Mouse (Mus musculus): ENCODE results near the gene Tnr. TPM values are rescaled to one million over a fixed set of nuclear protein-coding genes. Genes with fewer than 3 reads are reported as not detected.
A peak's percentile ranks its signal among the peaks of the same experiment; 100 is the strongest.

The Tnr gene
- polyA plus RNA-seq, 1 experiment from 2014 or later = 1.7 TPM

DNA sequence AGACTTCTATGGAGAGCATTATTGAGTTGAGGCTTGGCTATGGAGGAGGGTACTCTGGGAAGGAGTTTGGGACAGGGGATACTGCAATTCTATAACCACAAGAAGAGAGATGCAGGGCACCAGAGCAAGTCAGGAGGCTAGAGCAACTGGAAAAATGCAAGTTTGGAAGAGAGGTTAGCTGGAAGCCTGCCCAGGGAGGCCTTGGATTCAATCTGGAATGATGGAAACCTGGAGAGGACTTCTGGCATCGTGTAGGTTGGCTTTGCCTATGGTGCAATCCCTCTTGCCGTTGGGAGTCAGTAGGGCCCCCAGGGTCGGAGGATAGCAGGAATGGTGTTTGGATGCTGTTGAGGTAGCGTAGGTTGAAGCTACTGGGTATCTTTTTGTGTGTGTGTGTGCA is 90.0 kb downstream of the Tnr start:
- WGBS = 96% methylated on average over 4 of the region's 4 CpGs
- Histone ChIP-seq H3K4me2 (replicated peaks) (no peak overlapping the region), H3K27me3 (no peaks in the 10 kb centered on the region)

DNA sequence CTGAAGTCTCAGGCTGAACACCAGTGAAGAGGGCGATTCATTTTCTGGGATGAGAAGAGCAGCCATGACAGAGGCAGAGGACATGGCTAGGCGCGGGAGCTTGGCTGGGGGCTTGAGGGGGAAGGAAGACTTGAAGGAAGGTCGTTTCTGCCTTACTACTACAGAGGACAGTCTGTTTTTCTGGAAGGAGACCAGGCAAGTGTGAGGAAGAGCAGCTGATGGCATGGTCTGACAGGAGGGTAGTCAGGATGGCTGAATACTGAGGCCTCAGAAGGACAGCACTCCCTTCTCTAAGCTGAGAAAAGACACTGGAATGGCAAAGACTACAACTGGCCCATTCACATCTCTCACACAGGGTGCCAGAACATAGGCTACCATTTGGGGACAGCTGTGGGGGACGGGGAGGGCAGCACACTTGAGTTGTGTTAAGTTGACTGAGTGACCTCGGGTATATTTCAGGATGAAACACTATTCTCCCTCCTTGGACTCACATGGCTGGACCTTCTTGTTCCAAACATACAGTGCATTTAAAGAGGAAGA is 90.6 kb downstream of the Tnr start:
- peaks cover 24% of the 10 kb centered on the region for H3K4me1 ChIP-seq (replicated peaks)
- H3K4me2 ChIP-seq (replicated peaks) = no peak overlapping the region
- H3K27me3 ChIP-seq = no peaks in the 10 kb centered on the region
- H3K36me3 ChIP-seq = no peaks in the 10 kb centered on the region
- H3K4me3 ChIP-seq (replicated peaks) = no peak overlapping the region
- 81% methylated on average over 6 of the region's 6 CpGs for WGBS
- H3K27ac ChIP-seq = peak overlapping the region; percentile 81
- peak; percentile 18; the same call in 1 of the 2 replicates for ATAC-seq
- no peak overlapping the region for H3K9ac ChIP-seq (replicated peaks)
- no peaks in the 10 kb centered on the region for H3K9me3 ChIP-seq

More for the DNA sequence above, 90.0 kb downstream of the Tnr start:
- no peak for ATAC-seq
- H3K9ac ChIP-seq (replicated peaks) = no peak overlapping the region
- H3K9me3 ChIP-seq = no peaks in the 10 kb centered on the region
- no peak overlapping the region for H3K4me3 ChIP-seq (replicated peaks)
- H3K36me3 ChIP-seq = no peaks in the 10 kb centered on the region
- peaks cover 20% of the 10 kb centered on the region for H3K4me1 ChIP-seq (replicated peaks)
- no peak overlapping the region for H3K27ac ChIP-seq

DNA sequence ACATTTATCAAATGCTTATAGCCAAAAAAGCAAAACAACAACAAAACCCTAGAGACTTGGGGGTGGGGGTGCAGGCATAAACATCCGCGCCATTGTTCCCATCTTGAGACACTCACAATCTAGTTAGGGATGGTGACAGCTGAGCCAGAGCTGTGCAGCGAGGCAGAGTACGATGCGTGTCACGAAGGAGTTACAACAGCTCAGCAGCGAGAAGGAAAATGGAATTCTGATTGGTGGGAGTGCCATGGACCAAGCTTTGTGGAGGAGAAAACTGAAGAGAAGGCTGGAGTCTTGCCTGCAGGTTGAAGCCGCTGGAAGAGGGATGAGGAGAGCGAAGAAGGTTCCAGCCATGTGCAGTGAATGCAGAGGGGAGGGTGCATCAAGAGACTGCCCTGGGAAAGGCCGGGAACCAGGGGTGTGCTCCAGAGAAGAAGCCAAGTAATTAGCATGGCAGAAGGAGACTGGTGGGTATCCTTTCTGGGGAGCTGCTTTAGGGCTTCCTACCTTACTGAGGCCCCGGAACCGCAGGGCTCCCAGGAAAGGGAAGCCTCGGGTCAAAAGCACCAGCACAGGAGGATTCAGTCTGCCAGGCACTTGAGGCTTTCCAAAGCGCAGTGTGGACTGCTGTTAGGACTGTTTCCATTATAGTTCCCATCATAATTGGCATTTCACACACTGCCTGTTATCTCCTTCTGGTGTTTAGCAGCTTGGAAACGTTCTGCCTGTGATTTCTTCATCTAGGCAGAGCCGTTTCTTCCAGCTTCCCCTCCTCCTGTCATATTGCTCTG is 91.3 kb downstream of the Tnr start:
- peaks cover 26% of the 10 kb centered on the region for H3K4me1 ChIP-seq (replicated peaks)
- no peaks in the 10 kb centered on the region for H3K9me3 ChIP-seq
- H3K27me3 ChIP-seq = no peaks in the 10 kb centered on the region
- peak; percentile 77 for ATAC-seq
- H3K36me3 ChIP-seq = no peaks in the 10 kb centered on the region
- 40% methylated on average over 16 of the region's 16 CpGs for WGBS
- H3K4me3 ChIP-seq (replicated peaks) = no peak overlapping the region
- peak overlapping the region; percentile 32; the same call in 1 of the 2 replicates for H3K9ac ChIP-seq (replicated peaks)
- H3K4me2 ChIP-seq (replicated peaks) = peak overlapping the region; percentile 40
- peak overlapping the region; percentile 81 for H3K27ac ChIP-seq

DNA sequence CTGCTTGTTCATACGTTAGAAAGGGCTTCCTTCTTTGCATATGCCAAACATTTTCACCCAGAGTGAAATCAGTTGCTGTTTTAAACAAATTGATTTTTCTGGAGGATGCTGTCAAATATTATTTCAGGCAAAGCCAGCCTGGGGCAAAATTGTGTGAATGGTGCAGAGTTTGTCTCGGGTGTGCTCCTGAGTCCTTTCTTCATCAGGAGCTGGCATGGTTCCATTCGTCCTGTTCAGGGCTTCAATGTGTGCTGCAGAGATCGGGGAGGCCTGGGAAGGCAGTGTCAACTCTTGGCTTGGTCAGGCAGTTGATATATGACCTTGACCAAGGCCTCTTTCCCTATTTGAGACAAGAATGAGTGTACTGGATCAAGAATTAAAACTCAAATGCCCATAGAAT is 92.1 kb downstream of the Tnr start:
- Histone ChIP-seq H3K4me1 (replicated peaks) (peaks cover 26% of the 10 kb centered on the region), H3K27ac (0 out of 2 replicates have a peak overlapping the region, but pooled peaks have one; percentile 2), H3K4me3 (replicated peaks) (no peak overlapping the region), H3K4me2 (replicated peaks) (no peak overlapping the region), H3K36me3 (no peaks in the 10 kb centered on the region), H3K9me3 (no peaks in the 10 kb centered on the region), H3K27me3 (no peaks in the 10 kb centered on the region), H3K9ac (replicated peaks) (no peak overlapping the region)
- 54% methylated on average over 4 of the region's 4 CpGs for WGBS
- no peak for ATAC-seq

DNA sequence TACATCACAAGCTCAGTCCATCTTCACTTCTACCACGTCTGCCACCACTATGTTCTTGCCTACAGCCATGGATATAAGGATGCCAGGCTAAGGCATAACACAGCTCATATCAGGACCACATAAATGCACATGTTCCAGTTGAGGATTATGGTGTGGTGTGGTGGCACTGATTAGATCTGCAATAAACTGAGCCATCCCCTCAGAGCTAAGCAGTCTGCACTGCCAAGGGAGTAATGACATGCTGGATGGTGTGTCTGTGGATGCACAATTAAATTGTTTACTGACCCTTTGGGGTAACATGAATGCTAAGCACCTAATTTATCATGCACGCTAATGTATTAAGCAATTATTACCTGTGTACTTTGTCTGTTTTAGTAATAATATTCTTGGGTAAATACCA is 95.6 kb downstream of the Tnr start:
- Histone ChIP-seq H3K9ac (replicated peaks) (no peak overlapping the region), H3K36me3 (no peaks in the 10 kb centered on the region), H3K9me3 (no peaks in the 10 kb centered on the region), H3K4me1 (replicated peaks) (peaks cover 25% of the 10 kb centered on the region), H3K4me3 (replicated peaks) (no peak overlapping the region), H3K4me2 (replicated peaks) (no peak overlapping the region), H3K27ac (no peak overlapping the region), H3K27me3 (no peaks in the 10 kb centered on the region)
- ATAC-seq = no peak
- 73% methylated on average over 2 of the region's 2 CpGs for WGBS

DNA sequence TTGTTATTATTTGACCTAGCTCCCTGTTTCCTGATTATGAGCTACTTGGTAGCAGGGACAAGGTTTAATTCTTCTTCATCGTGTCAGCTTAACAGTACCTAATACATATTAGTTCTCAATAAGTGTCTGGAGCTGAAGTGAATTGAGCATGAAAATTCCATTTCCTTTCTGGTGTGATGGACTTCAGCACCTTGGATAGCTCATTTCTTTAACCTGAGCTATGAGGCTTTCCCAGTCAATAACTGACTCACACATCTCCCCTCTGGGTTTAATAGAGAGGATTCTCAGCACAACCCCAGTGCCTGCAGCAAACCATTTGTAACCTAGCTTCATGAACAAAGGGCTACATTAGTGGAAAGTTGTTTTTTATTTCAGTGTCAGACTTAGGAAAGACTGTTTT is 97.8 kb downstream of the Tnr start:
- Histone ChIP-seq H3K27me3 (no peaks in the 10 kb centered on the region), H3K9me3 (no peaks in the 10 kb centered on the region), H3K36me3 (no peaks in the 10 kb centered on the region), H3K4me1 (replicated peaks) (0 out of 2 replicates have a peak, but pooled peaks cover 6% of the 10 kb centered on the region), H3K4me2 (replicated peaks) (no peak overlapping the region), H3K4me3 (replicated peaks) (no peak overlapping the region), H3K9ac (replicated peaks) (no peak overlapping the region), H3K27ac (no peak overlapping the region)
- 56% methylated on average over 1 of the region's 1 CpGs for WGBS
- ATAC-seq = no peak

DNA sequence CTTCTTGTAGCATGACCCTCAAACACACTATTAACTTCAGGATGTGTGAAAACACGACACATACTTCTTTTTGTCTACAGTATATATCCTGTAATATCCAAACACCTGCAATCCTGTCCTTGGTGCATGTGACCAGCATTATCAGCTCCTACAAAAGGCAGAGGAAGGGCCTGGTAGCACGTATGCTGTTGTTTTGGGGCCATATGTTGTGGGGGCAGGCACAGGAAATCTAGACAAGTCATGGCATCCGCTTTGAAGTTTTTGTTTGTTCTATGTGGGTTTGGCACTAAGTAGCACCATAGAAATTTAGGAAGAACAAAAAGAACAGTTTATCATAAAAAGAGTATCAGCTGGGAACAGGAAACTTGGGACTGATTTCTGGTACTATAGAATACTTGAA is 105.5 kb downstream of the Tnr start:
- 88% methylated on average over 3 of the region's 3 CpGs for WGBS
- H3K27ac ChIP-seq = no peak overlapping the region
- H3K4me1 ChIP-seq (replicated peaks) = peaks cover 6% of the 10 kb centered on the region
- H3K36me3 ChIP-seq = no peaks in the 10 kb centered on the region
- no peak overlapping the region for H3K4me3 ChIP-seq (replicated peaks)
- H3K9ac ChIP-seq (replicated peaks) = no peak overlapping the region
- H3K27me3 ChIP-seq = no peaks in the 10 kb centered on the region
- ATAC-seq = no peak
- H3K4me2 ChIP-seq (replicated peaks) = no peak overlapping the region
- no peaks in the 10 kb centered on the region for H3K9me3 ChIP-seq

DNA sequence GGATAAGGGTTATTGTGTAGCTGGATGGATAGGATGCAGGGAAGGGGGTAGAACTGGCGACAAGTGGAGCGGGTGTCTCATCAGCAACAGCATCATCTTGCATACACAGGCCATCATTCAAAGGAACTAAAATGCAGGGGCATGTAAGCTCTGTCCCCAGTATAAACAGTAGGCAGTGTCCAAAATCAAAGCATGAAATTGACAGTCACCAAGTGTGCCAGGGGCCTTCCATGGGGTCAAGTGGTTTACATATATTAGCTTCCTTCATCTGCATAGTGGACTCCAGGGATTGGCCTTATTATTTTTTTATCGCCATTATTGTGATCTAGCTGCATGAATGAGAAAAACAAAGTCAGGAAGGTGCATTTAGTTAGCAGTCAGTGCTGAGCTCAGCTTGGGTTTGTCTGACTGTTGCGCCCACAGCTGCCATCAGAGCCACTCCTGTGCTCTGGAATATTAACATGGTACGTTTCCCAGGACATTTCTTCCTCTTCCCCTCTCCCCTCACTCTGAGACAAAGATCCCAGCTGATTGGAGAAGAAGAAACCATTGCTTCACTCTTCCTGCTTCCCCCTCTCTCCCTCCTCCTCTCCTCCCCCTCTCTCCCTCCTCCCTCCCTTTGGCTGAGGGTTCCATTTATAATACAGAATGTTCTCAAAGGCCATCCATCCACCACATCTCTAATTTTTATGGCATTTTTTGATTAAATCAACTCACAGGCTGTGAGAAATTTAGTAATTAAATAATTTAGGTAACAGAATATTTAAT is 106.4 kb downstream of the Tnr start:
- 56% methylated on average over 5 of the region's 5 CpGs for WGBS
- Histone ChIP-seq H3K4me2 (replicated peaks) (no peak overlapping the region), H3K9ac (replicated peaks) (no peak overlapping the region), H3K27me3 (no peaks in the 10 kb centered on the region), H3K27ac (0 out of 2 replicates have a peak overlapping the region, but pooled peaks have one; percentile 14), H3K36me3 (no peaks in the 10 kb centered on the region), H3K4me1 (replicated peaks) (peaks cover 6% of the 10 kb centered on the region), H3K4me3 (replicated peaks) (no peak overlapping the region), H3K9me3 (no peaks in the 10 kb centered on the region)
- ATAC-seq = peak; percentile 62

DNA sequence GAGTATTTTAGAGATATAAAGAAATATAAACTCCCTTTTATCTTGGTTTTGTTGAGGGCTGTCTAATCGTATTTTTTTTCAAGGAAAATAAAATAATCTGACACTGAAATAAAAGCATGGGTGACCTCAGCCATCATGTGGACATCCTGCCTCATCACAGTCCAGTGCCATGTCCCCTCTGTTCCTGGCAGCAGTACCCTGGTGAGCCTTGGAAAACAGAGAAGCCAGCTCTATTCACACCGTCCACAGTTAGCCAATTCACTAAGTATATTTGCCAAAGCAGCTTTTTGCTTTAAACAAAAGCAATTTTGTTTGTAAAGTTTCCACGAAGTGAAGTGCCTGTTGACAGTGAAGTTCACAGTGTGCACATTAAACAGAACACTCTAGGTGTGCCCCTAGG is 109.0 kb downstream of the Tnr start:
- Histone ChIP-seq H3K27ac (no peak overlapping the region), H3K4me1 (replicated peaks) (peaks cover 6% of the 10 kb centered on the region), H3K4me2 (replicated peaks) (no peak overlapping the region), H3K27me3 (no peaks in the 10 kb centered on the region), H3K4me3 (replicated peaks) (no peak overlapping the region), H3K36me3 (no peaks in the 10 kb centered on the region), H3K9me3 (no peaks in the 10 kb centered on the region), H3K9ac (replicated peaks) (no peak overlapping the region)
- ATAC-seq = no peak
- 79% methylated on average over 3 of the region's 3 CpGs for WGBS

DNA sequence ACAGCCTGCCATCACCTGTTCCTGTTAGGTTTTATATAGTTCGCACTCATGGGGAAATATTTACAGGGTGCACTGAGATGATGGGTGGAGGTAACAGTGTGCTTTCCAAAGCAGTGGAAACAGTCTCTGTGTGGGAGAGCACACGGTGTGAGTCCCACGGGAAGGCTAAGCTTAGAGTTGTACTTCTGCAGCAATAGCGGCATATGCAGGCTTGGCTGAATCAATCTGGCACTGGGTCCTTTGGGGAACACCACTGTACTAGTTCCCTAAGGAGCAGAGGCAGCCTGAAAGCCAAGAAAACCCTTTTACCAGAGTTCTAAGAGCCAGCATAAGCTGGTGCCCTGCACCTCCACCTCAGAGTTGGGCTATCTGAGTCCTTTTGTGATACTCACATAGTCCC is 115.8 kb downstream of the Tnr start:
- Histone ChIP-seq H3K4me3 (replicated peaks) (no peak overlapping the region), H3K4me1 (replicated peaks) (no peaks in the 10 kb centered on the region), H3K27ac (no peak overlapping the region), H3K9me3 (no peaks in the 10 kb centered on the region), H3K27me3 (no peaks in the 10 kb centered on the region), H3K9ac (replicated peaks) (no peak overlapping the region), H3K4me2 (replicated peaks) (no peak overlapping the region), H3K36me3 (no peaks in the 10 kb centered on the region)
- ATAC-seq = no peak
- WGBS = 87% methylated on average over 4 of the region's 4 CpGs

DNA sequence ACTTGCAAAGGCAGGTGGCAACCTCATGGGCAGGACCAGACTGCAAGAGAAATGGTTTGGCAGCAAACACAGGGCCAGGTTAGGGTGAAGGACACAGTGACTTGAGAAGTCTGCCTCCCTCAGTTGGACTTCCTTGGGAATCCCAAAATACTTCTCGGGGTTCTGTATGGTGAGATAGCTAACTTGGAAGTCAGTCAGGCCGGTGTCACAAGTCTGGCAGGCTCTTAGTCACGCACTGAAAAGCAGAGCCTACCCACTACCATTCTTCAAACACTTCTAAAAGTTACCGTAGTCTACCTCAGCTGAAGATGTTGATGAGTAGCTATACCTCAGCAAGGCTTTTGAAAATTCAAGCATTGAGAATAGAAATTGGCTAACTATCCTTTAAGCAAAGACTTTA is 122.2 kb downstream of the Tnr start:
- Histone ChIP-seq H3K27ac (no peak overlapping the region), H3K9ac (replicated peaks) (no peak overlapping the region), H3K9me3 (no peaks in the 10 kb centered on the region), H3K4me2 (replicated peaks) (no peak overlapping the region), H3K4me1 (replicated peaks) (peaks cover 11% of the 10 kb centered on the region), H3K27me3 (no peaks in the 10 kb centered on the region), H3K36me3 (no peaks in the 10 kb centered on the region), H3K4me3 (replicated peaks) (no peak overlapping the region)
- 96% methylated on average over 4 of the region's 4 CpGs for WGBS
- no peak for ATAC-seq

DNA sequence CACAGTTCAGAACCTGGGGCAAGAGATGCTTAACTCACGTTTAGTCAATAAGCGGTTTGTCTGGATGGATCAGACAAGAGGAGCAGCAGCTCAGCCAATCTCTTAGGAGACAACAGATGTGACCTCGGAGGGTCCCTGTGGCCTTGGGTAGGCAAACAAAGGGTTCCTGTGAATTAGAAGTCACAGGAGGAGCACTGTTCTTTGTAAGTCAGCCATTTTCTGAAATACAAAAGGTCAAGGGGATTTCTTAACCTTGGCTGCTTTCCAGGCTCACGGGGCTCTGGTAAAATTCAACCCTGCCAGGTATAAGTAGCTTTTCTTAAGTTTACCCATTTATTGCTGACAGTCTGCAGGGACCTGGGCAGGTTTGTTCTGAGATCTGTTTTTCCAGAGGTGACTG is 126.9 kb downstream of the Tnr start:
- no peak overlapping the region for H3K4me2 ChIP-seq (replicated peaks)
- 11% methylated on average over 4 of the region's 4 CpGs for WGBS
- ATAC-seq = no peak
- no peak overlapping the region for H3K9ac ChIP-seq (replicated peaks)
- no peak overlapping the region for H3K27ac ChIP-seq
- no peaks in the 10 kb centered on the region for H3K9me3 ChIP-seq
- H3K36me3 ChIP-seq = no peaks in the 10 kb centered on the region
- no peaks in the 10 kb centered on the region for H3K27me3 ChIP-seq
- H3K4me1 ChIP-seq (replicated peaks) = peaks cover 16% of the 10 kb centered on the region
- H3K4me3 ChIP-seq (replicated peaks) = no peak overlapping the region

Data from midbrain, embryonic 13.5 days (tissue).